Comparison of ENCODE assay signal across 8 mouse cellular contexts in genomic region chr11:4186486-4187317, GRCm38 (mm10). TPM values are rescaled to one million over a fixed set of nuclear protein-coding genes. Genes with fewer than 3 reads are reported as not detected.
DNase-seq lines count a peak whose midpoint lies in the region; ATAC-seq lines count a peak whose summit lies in the region.

Gene Tbc1d10a (plus strand): TSS chr11:4186789.

- peak within 1 kb of the TSS; percentile 79 to 88 for H3K4me3 ChIP-seq in heart, embryonic 14.5 days (ENCODE audit: control insufficient read depth in 1 of 2, insufficient read depth in 1 of 2, low read depth in 1 of 2, low read length in 2 of 2)
- peak within 1 kb of the TSS; percentile 77 for H3K4me3 ChIP-seq in liver, embryonic 13.5 days (replicated peaks)
- H3K4me3 ChIP-seq in stomach, embryonic 16.5 days (replicated peaks; ENCODE audit: low read length) = peak within 1 kb of the TSS; percentile 91

- H3K9me3 ChIP-seq in heart, embryonic 14.5 days (ENCODE audit: control insufficient read depth, low read length) = no peaks in the 10 kb centered on the region
- H3K9me3 ChIP-seq in liver, embryonic 13.5 days (replicated peaks) = no peaks in the 10 kb centered on the region
- no peaks in the 10 kb centered on the region for H3K9me3 ChIP-seq in stomach, embryonic 16.5 days (replicated peaks; ENCODE audit: control insufficient read depth, low read length)

- H3K27me3 ChIP-seq in heart, embryonic 14.5 days (ENCODE audit: control insufficient read depth, insufficient read depth, low read length) = no peaks in the 10 kb centered on the region
- no peaks in the 10 kb centered on the region for H3K27me3 ChIP-seq in liver, embryonic 13.5 days
- no peaks in the 10 kb centered on the region for H3K27me3 ChIP-seq in stomach, embryonic 16.5 days (ENCODE audit: control insufficient read depth, insufficient read depth, low read length)

- under 1% methylated on average over 71 of the region's 71 CpGs for WGBS in heart, embryonic 14.5 days
- under 1% methylated on average over 71 of the region's 71 CpGs for WGBS in liver, embryonic 13.5 days (ENCODE audit: insufficient replicate concordance)
- WGBS in stomach, embryonic 16.5 days = under 1% methylated on average over 69 of the region's 71 CpGs

- ATAC-seq in CD4-positive, CD25-positive, alpha-beta regulatory T cell, adult 4 months = peak; percentile 99
- ATAC-seq in heart, embryonic 14.5 days (ENCODE audit: insufficient number of reproducible peaks, insufficient read depth, low FRiP score, low read depth) = peak; percentile 99
- peak; percentile 99 for ATAC-seq in liver, embryonic 13.5 days (ENCODE audit: low read depth)
- peak; percentile 99 for ATAC-seq in stomach, embryonic 16.5 days (ENCODE audit: insufficient read depth, low FRiP score)

- peak; percentile 96 for DNase-seq in c-Kit-negative CD71-positive TER-119-positive erythroid progenitor cells, embryonic 14.5 days (ENCODE audit: low read depth, low spot score)
- peak; percentile 93 for DNase-seq in fibroblast of lung, adult 2 months (ENCODE audit: low read depth)
- DNase-seq in kidney, postnatal 14 days = peak; percentile 99
- peak; percentile 99 for DNase-seq in liver, embryonic 13.5 days
- DNase-seq in neural tube, embryonic 10.5 days (ENCODE audit: extremely low spot score, low spot score) = peak; percentile 94

- no peak within 1 kb of the TSS; a peak in 1 of 4 replicates for H3K27ac ChIP-seq in heart, embryonic 14.5 days (replicated peaks in 1 of 2; ENCODE audit: control insufficient read depth in 1 of 2, insufficient read depth in 1 of 2, low read depth in 2 of 2, low read length in 2 of 2)
- H3K27ac ChIP-seq in liver, embryonic 13.5 days = 0 out of 2 replicates have a peak within 1 kb of the TSS, but pooled peaks have one; percentile 53
- H3K27ac ChIP-seq in stomach, embryonic 16.5 days (ENCODE audit: low read length) = peak within 1 kb of the TSS; percentile 67

- peaks cover 7 to 14% of the 10 kb centered on the region in 2 experiments; a peak in 2 of 4 replicates for H3K4me1 ChIP-seq in heart, embryonic 14.5 days (ENCODE audit: control insufficient read depth in 2 of 2, insufficient read depth in 2 of 2, low read length in 2 of 2)
- H3K4me1 ChIP-seq in liver, embryonic 13.5 days (replicated peaks) = peaks cover 41% of the 10 kb centered on the region
- H3K4me1 ChIP-seq in stomach, embryonic 16.5 days (ENCODE audit: control insufficient read depth, insufficient read depth, low read length) = peaks cover 41% of the 10 kb centered on the region

- H3K4me2 ChIP-seq in heart, embryonic 14.5 days (ENCODE audit: low read length) = peak within 1 kb of the TSS; percentile 91
- H3K4me2 ChIP-seq in liver, embryonic 13.5 days = peak within 1 kb of the TSS; percentile 95
- peak within 1 kb of the TSS; percentile 86 for H3K4me2 ChIP-seq in stomach, embryonic 16.5 days (ENCODE audit: low read depth, low read length)

- peak within 1 kb of the TSS; percentile 92 for H3K9ac ChIP-seq in heart, embryonic 14.5 days (ENCODE audit: low read length)
- peak within 1 kb of the TSS; percentile 89 for H3K9ac ChIP-seq in liver, embryonic 13.5 days
- H3K9ac ChIP-seq in stomach, embryonic 16.5 days (ENCODE audit: low read length) = peak within 1 kb of the TSS; percentile 97

- peaks cover 18% of the 10 kb centered on the region for H3K36me3 ChIP-seq in heart, embryonic 14.5 days (ENCODE audit: control insufficient read depth, insufficient read depth, low read length)
- peaks cover 19% of the 10 kb centered on the region for H3K36me3 ChIP-seq in liver, embryonic 13.5 days
- H3K36me3 ChIP-seq in stomach, embryonic 16.5 days (ENCODE audit: control insufficient read depth, insufficient read depth, low read length) = 0 out of 2 replicates have a peak, but pooled peaks cover 1% of the 10 kb centered on the region

RNA-seq across cellular contexts. Expression of gene Tbc1d10a, which starts in this region (rescaled TPM):
- polyA plus RNA-seq in CD4-positive, CD25-positive, alpha-beta regulatory T cell, adult 4 months (2017; shearing (Covaris generic)) = 10 to 100 TPM; 23.0 to 30.6 TPM
- 10.0 and 10.3 TPM in 2 replicates for polyA plus RNA-seq in heart, embryonic 14.5 days (2014; fragmentation: Nextera tagmentation; extraction: Ambion mirVana)
- polyA plus RNA-seq in liver, embryonic 13.5 days (2015; fragmentation: Nextera tagmentation; extraction: Ambion mirVana) = 6.0 and 6.2 TPM in 2 replicates
- polyA plus RNA-seq in stomach, embryonic 16.5 days (2015; fragmentation: Nextera tagmentation; extraction: Ambion mirVana) = 36.5 and 36.9 TPM in 2 replicates

Comparison
In these comparisons a context has a peak if more than half of its experiments do, and no peak if none do; other contexts are left out.
1. H3K27ac ChIP-seq: peak in liver, embryonic 13.5 days (single experiment) and stomach, embryonic 16.5 days (single experiment); none in heart, embryonic 14.5 days (0 of 2).
2. Peak in every context shown above with its lines, with median percentiles within 50 percentile points of each other: ATAC-seq, DNase-seq, H3K4me2 ChIP-seq, H3K4me3 ChIP-seq and H3K9ac ChIP-seq.